Mouse (Mus musculus) limb, embryonic 12.5 days (tissue): ENCODE measurements around the gene Vdac1. TPM values are rescaled to one million over a fixed set of nuclear protein-coding genes. Genes with fewer than 3 reads are reported as not detected.
"Not testable (repeated sequence)": the region's sequence is repeated elsewhere in the genome, so short reads cannot be mapped to it uniquely, and the experiment has no call there.

ENCODE experiments used
- ATAC-seq: fragments of 200-750 bp; cut with Nextera tagmentation; 2 replicates; pipeline ENCODE4 v1.8.0; 2017; ENCODE audit warnings: low read depth, moderate TSS enrichment; ENCODE audit not compliant: insufficient number of reproducible peaks, insufficient read depth, low FRiP score, low TSS enrichment
- H3K27ac ChIP-seq: fragments of 300-500 bp; sonication (generic); 2 replicates; pipeline ENCODE4 v1.5.1; 2016; ENCODE audit warnings: mild to moderate bottlenecking, moderate library complexity
- H3K27me3 ChIP-seq: fragments of 300-500 bp; sonication (generic); 2 replicates; pipeline ENCODE4 v1.6.1; 2016; ENCODE audit warnings: mild to moderate bottlenecking, moderate library complexity
- H3K36me3 ChIP-seq: fragments of 300-500 bp; sonication (generic); 2 replicates; pipeline ENCODE4 v1.6.1; 2016; ENCODE audit warnings: mild to moderate bottlenecking, moderate library complexity
- H3K4me1 ChIP-seq: fragments of 300-500 bp; sonication (generic); replicated peaks from 2 replicates; pipeline ENCODE4 v1.6.1; 2016
- H3K4me2 ChIP-seq: fragments of 300-500 bp; sonication (generic); 2 replicates; pipeline ENCODE4 v1.6.1; 2016; ENCODE audit warnings: mild to moderate bottlenecking, moderate library complexity
- H3K4me3 ChIP-seq: fragments of 300-500 bp; sonication (generic); replicated peaks from 2 replicates; pipeline ENCODE4 v1.5.1; 2016; ENCODE audit warnings: mild to moderate bottlenecking
- H3K9ac ChIP-seq: fragments of 300-500 bp; sonication (generic); replicated peaks from 2 replicates; pipeline ENCODE4 v1.6.1; 2016; ENCODE audit warnings: mild to moderate bottlenecking, moderate library complexity
- H3K9me3 ChIP-seq: fragments of 300-500 bp; sonication (generic); 2 replicates; pipeline ENCODE4 v1.6.1; 2016; ENCODE audit warnings: mild to moderate bottlenecking, moderate library complexity
- WGBS: fragments of 180-500 bp; shearing (Covaris S2); methylation state at CpG from one replicate; pipeline ENCODE4 v1.1.7; 2016; 5-methylcytosine and 5-hydroxymethylcytosine counted together
- polyA plus RNA-seq: library from polyadenylated mRNA; unstranded; fragments of >200 nt; fragmentation: Nextera tagmentation; extraction: Ambion mirVana; gene quantifications from 2 replicates; pipeline ENCODE4 v1.2.1, GENCODE M21; 2016

Vdac1 gene
- polyA plus RNA-seq, 1 experiment from 2014 or later, result 227 TPM

GRCm38 (mm10) chr11:52374340-52374739, 13.7 kb downstream of the Vdac1 start:
- H3K36me3 ChIP-seq, result peaks cover 48% of the 10 kb centered on the region
- ATAC-seq, result no peak

GRCm38 (mm10) chr11:52377579-52377978, 16.9 kb downstream of the Vdac1 start:
- H3K27me3 ChIP-seq, result no peaks in the 10 kb centered on the region
- H3K4me3 ChIP-seq, result no peak overlapping the region
- H3K36me3 ChIP-seq, result peaks cover 76% of the 10 kb centered on the region
- no peaks in the 10 kb centered on the region for H3K4me1 ChIP-seq
- ATAC-seq, result no peak
- H3K9ac ChIP-seq, result no peak overlapping the region
- H3K9me3 ChIP-seq, result no peaks in the 10 kb centered on the region
- no peak overlapping the region for H3K4me2 ChIP-seq
- no peak overlapping the region for H3K27ac ChIP-seq
- 94% methylated on average over 4 of the region's 4 CpGs for WGBS

More at GRCm38 (mm10) chr11:52374340-52374739, 13.7 kb downstream of the Vdac1 start:
- Histone ChIP-seq H3K9ac (no peak overlapping the region), H3K9me3 (no peaks in the 10 kb centered on the region), H3K27me3 (no peaks in the 10 kb centered on the region), H3K4me3 (no peak overlapping the region), H3K27ac (no peak overlapping the region), H3K4me2 (no peak overlapping the region), H3K4me1 (peaks cover 12% of the 10 kb centered on the region)
- WGBS, result 55% methylated on average over 6 of the region's 6 CpGs

GRCm38 (mm10) chr11:52379241-52379640, 18.6 kb downstream of the Vdac1 start:
- H3K9ac ChIP-seq, result no peak overlapping the region
- no peaks in the 10 kb centered on the region for H3K4me1 ChIP-seq
- no peak for ATAC-seq
- no peak overlapping the region for H3K4me3 ChIP-seq
- H3K36me3 ChIP-seq, result peaks cover 90% of the 10 kb centered on the region
- H3K27ac ChIP-seq, result no peak overlapping the region
- H3K9me3 ChIP-seq, result no peaks in the 10 kb centered on the region
- H3K4me2 ChIP-seq, result no peak overlapping the region
- 93% methylated on average over 3 of the region's 3 CpGs for WGBS
- no peaks in the 10 kb centered on the region for H3K27me3 ChIP-seq

GRCm38 (mm10) chr11:52383741-52384140, 23.1 kb downstream of the Vdac1 start:
- no peak overlapping the region for H3K9ac ChIP-seq
- no peak overlapping the region for H3K4me2 ChIP-seq
- H3K4me1 ChIP-seq, result no peaks in the 10 kb centered on the region
- H3K36me3 ChIP-seq, result peaks cover 90% of the 10 kb centered on the region
- no peak for ATAC-seq
- H3K27ac ChIP-seq, result no peak overlapping the region
- WGBS, result 94% methylated on average over 14 of the region's 14 CpGs
- no peaks in the 10 kb centered on the region for H3K9me3 ChIP-seq
- H3K4me3 ChIP-seq, result no peak overlapping the region
- no peaks in the 10 kb centered on the region for H3K27me3 ChIP-seq

- Histone ChIP-seq H3K36me3 (peaks cover 89% of the 10 kb centered on the region), H3K27ac (no peak overlapping the region), H3K4me3 (no peak overlapping the region), H3K4me2 (no peak overlapping the region), H3K4me1 (no peaks in the 10 kb centered on the region), H3K27me3 (no peaks in the 10 kb centered on the region), H3K9me3 (no peaks in the 10 kb centered on the region), H3K9ac (no peak overlapping the region)
- WGBS, result 54% methylated on average over 3 of the region's 3 CpGs
- ATAC-seq, result no peak
These were observed 24.0 kb downstream of the Vdac1 start for GRCm38 (mm10) chr11:52384667-52385066.

- H3K4me3 ChIP-seq, result no peak overlapping the region
- no peak overlapping the region for H3K9ac ChIP-seq
- H3K27me3 ChIP-seq, result no peaks in the 10 kb centered on the region
- no peaks in the 10 kb centered on the region for H3K4me1 ChIP-seq
- no peak overlapping the region for H3K27ac ChIP-seq
- H3K4me2 ChIP-seq, result no peak overlapping the region
- no peaks in the 10 kb centered on the region for H3K9me3 ChIP-seq
- ATAC-seq, result no peak
- H3K36me3 ChIP-seq, result peaks cover 81% of the 10 kb centered on the region
- 90% methylated on average over 3 of the region's 3 CpGs for WGBS
These were observed 26.2 kb downstream of the Vdac1 start for GRCm38 (mm10) chr11:52386892-52387291.

GRCm38 (mm10) chr11:52388150-52388549, 27.5 kb downstream of the Vdac1 start:
- Histone ChIP-seq H3K36me3 (peaks cover 72% of the 10 kb centered on the region), H3K27me3 (no peaks in the 10 kb centered on the region), H3K4me1 (no peaks in the 10 kb centered on the region), H3K27ac (no peak overlapping the region), H3K4me3 (no peak overlapping the region), H3K9me3 (no peaks in the 10 kb centered on the region), H3K4me2 (no peak overlapping the region), H3K9ac (no peak overlapping the region)
- ATAC-seq, result no peak
- WGBS, result 92% methylated on average over 12 of the region's 12 CpGs

GRCm38 (mm10) chr11:52388979-52389378, 28.3 kb downstream of the Vdac1 start:
- ATAC-seq, H3K4me3 ChIP-seq, H3K4me2 ChIP-seq, H3K27ac ChIP-seq, H3K4me1 ChIP-seq, H3K9ac ChIP-seq, H3K9me3 ChIP-seq, H3K27me3 ChIP-seq: not testable (repeated sequence)
- H3K36me3 ChIP-seq, result peaks cover 65% of the 10 kb centered on the region
- 97% methylated on average over 5 of the region's 5 CpGs for WGBS

GRCm38 (mm10) chr11:52389933-52390332, 29.3 kb downstream of the Vdac1 start:
- Histone ChIP-seq H3K9ac (no peak overlapping the region), H3K4me3 (no peak overlapping the region), H3K4me2 (no peak overlapping the region), H3K9me3 (no peaks in the 10 kb centered on the region), H3K36me3 (peaks cover 57% of the 10 kb centered on the region), H3K27me3 (no peaks in the 10 kb centered on the region), H3K4me1 (no peaks in the 10 kb centered on the region), H3K27ac (no peak overlapping the region)
- 97% methylated on average over 7 of the region's 7 CpGs for WGBS
- ATAC-seq, result no peak

GRCm38 (mm10) chr11:52394494-52394893, 33.8 kb downstream of the Vdac1 start:
- Histone ChIP-seq H3K9me3 (no peaks in the 10 kb centered on the region), H3K36me3 (peaks cover 22% of the 10 kb centered on the region), H3K4me1 (no peaks in the 10 kb centered on the region), H3K27me3 (no peaks in the 10 kb centered on the region), H3K27ac (no peak overlapping the region), H3K4me2 (no peak overlapping the region), H3K9ac (no peak overlapping the region), H3K4me3 (no peak overlapping the region)
- WGBS, result 78% methylated on average over 4 of the region's 4 CpGs
- no peak for ATAC-seq

- ATAC-seq, result no peak
- Histone ChIP-seq H3K4me3 (no peak overlapping the region), H3K4me2 (no peak overlapping the region), H3K36me3 (peaks cover 16% of the 10 kb centered on the region), H3K9me3 (no peaks in the 10 kb centered on the region), H3K4me1 (no peaks in the 10 kb centered on the region), H3K9ac (no peak overlapping the region), H3K27ac (no peak overlapping the region), H3K27me3 (no peaks in the 10 kb centered on the region)
- 25% methylated on average over 4 of the region's 4 CpGs for WGBS
These were observed 34.7 kb downstream of the Vdac1 start for GRCm38 (mm10) chr11:52395343-52395742.

GRCm38 (mm10) chr11:52395940-52396596, 35.4 kb downstream of the Vdac1 start, which contains the start of gene 9530068E07Rik:
TSS of gene 9530068E07Rik (plus strand) at chr11:52396428.
- Histone ChIP-seq H3K27me3 (no peaks in the 10 kb centered on the region), H3K36me3 (peaks cover 13% of the 10 kb centered on the region), H3K4me3 (peak within 1 kb of the TSS; percentile 97), H3K9me3 (no peaks in the 10 kb centered on the region), H3K4me1 (no peaks in the 10 kb centered on the region), H3K9ac (peak within 1 kb of the TSS; percentile 94), H3K27ac (peak within 1 kb of the TSS; percentile 90), H3K4me2 (peak within 1 kb of the TSS; percentile 76)
- WGBS, result 2% methylated on average over 38 of the region's 38 CpGs
- ATAC-seq, result peak; percentile 91
